Mouse (Mus musculus) cerebellum, postnatal 4 days (tissue): ENCODE results near the gene Kat2a.
"Not testable (repeated sequence)": the region's sequence is repeated elsewhere in the genome, so short reads cannot be mapped to it uniquely, and the experiment has no call there.

Experiments used
- DNase-seq, 2 experiments: peaks; one replicate each; pipeline ENCODE4 v3.0.0; 2022; ENCODE audit warnings: low spot score in 2 of 2, mixed read lengths in 1 of 2

Kat2a gene

GRCm38 (mm10) chr11:100673169-100673568 lies 39.1 kb downstream of the Kat2a start:
- peak in 1 of 2 experiments; percentile 42 for DNase-seq

- no peak for DNase-seq
Measured at GRCm38 (mm10) chr11:100671956-100672355, 40.3 kb downstream of the Kat2a start.

- DNase-seq, result no peak
Measured at GRCm38 (mm10) chr11:100671049-100671448, 41.2 kb downstream of the Kat2a start.

GRCm38 (mm10) chr11:100659806-100660205 lies 52.5 kb downstream of the Kat2a start:
- DNase-seq, result no peak

DNA sequence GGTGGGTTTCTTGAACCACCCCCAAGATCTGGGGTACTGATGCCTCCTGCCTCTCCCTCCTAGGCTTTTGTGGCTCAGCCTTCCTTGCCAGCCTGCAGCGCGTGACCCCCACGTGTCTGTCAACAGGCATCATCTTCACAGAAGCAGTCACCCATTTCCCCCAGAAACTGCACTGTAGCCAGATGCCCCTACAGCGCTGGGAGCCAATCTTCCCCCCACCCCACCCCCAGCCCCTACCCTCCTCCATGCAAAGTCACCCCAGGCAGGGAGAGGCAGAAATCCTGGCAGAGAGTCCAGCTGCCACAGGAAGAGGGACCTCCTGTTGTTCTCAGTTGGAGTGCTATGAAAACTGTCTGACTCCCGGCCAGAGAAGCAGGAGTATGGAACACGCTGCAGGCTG lies 55.8 kb downstream of the Kat2a start:
- peak; percentile 45 to 79 for DNase-seq

- DNase-seq, result not testable (repeated sequence)
Measured at GRCm38 (mm10) chr11:100655589-100655988, 56.7 kb downstream of the Kat2a start.
